Mouse (Mus musculus): ENCODE data around the gene Ntn5. TPM values are rescaled to one million over a fixed set of nuclear protein-coding genes. Genes with fewer than 3 reads are reported as not detected.

The Ntn5 gene
- total and polyA plus RNA-seq, 2 experiments from 2014 or later = 0.73 to 1.3 TPM

DNA sequence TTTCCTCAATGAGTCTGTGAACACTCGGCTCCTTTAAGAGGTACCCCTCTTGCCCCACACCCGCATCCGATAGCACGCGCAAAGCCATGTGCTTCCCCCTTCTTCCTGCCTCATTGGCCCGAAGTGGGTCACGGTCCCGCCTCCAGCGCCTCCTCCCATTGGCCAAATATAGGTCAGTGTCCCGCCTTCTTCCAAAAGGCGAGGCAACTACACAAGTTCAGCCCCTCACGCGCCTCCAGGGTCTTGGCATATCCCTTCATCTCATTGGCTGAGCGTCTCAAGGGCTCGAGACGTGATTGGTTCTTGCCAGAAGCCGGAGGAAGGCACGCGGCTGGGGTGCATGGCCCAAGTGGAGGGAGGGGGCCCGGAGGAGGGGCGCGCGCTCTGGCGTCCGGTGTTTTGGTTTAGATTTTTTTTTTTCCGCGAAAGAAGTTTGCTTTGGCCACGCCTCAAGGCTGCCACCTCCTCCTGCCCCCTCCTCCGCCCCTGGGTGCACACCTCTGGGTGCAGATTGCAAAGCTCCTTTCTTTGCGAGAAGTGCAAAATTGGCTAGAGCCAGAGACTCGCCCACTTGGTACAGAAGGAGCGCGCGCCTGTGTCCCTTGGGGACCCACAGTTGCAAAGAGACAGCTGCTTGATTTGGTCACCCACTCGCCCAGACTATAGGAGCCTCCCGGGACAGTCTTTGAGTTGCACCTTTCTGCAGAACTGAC is 21.1 kb downstream of the Ntn5 start, which contains the start of gene Dbp:
Gene Dbp (plus strand): TSS at position 359 of the 713 bp plus-strand sequence.
- Histone ChIP-seq H3K9me3 (ENCODE audit: low read length) (no peaks in the 10 kb centered on the region), H3K27ac (ENCODE audit: low read depth, low read length) (peak within 1 kb of the TSS; percentile 91), H3K9ac (replicated peaks; ENCODE audit: low read length, poor library complexity, severe bottlenecking) (peak within 1 kb of the TSS; percentile 71), H3K4me1 (ENCODE audit: insufficient read depth, low read length) (peaks cover 32% of the 10 kb centered on the region), H3K4me2 (ENCODE audit: low read depth, low read length, poor library complexity, severe bottlenecking) (peak within 1 kb of the TSS; percentile 81), H3K36me3 (ENCODE audit: insufficient read depth, low read length) (no peaks in the 10 kb centered on the region), H3K27me3 (ENCODE audit: insufficient read depth, low read length) (no peaks in the 10 kb centered on the region), H3K4me3 (ENCODE audit: low read depth, low read length) (peak within 1 kb of the TSS; percentile 61)
- ATAC-seq (ENCODE audit: low FRiP score) (peak; percentile 80), DNase-seq (ENCODE audit: low spot score) (peak; percentile 100)
- under 1% methylated on average over 36 of the region's 36 CpGs for WGBS
- TF ChIP-seq CTCF (IDR thresholded peaks at IDR 0.05) = no peak

DNA sequence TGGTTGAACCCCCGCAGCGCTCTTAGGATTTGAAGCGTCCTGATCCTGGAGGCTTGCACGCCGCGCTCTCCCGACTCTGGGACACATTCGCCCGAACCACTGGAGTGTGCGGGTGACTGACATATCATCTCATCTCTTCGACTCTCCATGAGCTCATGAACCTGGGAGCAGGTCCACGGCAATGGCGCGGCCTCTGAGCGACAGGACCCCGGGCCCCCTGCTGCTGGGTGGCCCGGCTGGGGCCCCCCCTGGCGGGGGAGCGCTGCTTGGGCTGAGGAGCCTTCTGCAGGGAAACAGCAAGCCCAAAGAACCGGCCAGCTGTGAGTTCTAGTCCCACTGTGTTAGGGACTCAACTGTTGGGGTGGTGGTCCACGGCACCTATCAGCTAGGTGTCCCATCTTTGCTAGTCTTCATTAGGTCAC is 21.6 kb downstream of the Ntn5 start:
- H3K27me3 ChIP-seq (ENCODE audit: insufficient read depth, low read length) = no peaks in the 10 kb centered on the region
- WGBS = under 1% methylated on average over 21 of the region's 21 CpGs
- peak overlapping the region; percentile 61 for H3K4me3 ChIP-seq (ENCODE audit: low read depth, low read length)
- peaks cover 33% of the 10 kb centered on the region for H3K4me1 ChIP-seq (ENCODE audit: insufficient read depth, low read length)
- H3K27ac ChIP-seq (ENCODE audit: low read depth, low read length) = peak overlapping the region; percentile 91
- H3K36me3 ChIP-seq (ENCODE audit: insufficient read depth, low read length) = peaks cover 2% of the 10 kb centered on the region
- TF ChIP-seq CTCF (IDR thresholded peaks at IDR 0.05) = no peak
- H3K9ac ChIP-seq (replicated peaks; ENCODE audit: low read length, poor library complexity, severe bottlenecking) = peak overlapping the region; percentile 71
- ATAC-seq (ENCODE audit: low FRiP score) (no peak), DNase-seq (ENCODE audit: low spot score) (no peak)
- H3K4me2 ChIP-seq (ENCODE audit: low read depth, low read length, poor library complexity, severe bottlenecking) = peak overlapping the region; percentile 81
- H3K9me3 ChIP-seq (ENCODE audit: low read length) = no peaks in the 10 kb centered on the region

DNA sequence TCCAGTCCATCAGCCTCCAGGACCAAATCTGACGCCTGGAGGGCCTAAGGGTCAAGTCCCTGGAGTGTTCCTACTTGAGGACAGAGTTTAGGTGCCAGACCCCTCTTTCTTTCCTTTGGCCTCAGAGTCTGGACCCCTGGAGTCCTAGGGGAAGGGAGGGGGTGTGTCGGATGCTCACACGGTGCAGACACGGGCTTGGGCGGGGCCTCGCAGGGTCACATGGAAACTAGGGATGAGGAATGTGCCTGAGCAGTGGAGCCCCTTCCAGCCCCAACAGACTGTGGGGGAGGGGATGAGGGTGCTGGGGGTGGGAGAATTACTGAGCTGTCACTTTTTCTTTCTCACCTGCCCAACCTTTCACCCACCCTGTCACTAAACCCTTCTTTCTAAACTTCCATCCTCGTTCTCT is 22.1 kb downstream of the Ntn5 start:
- peaks cover 33% of the 10 kb centered on the region for H3K4me1 ChIP-seq (ENCODE audit: insufficient read depth, low read length)
- no peak for ATAC-seq (ENCODE audit: low FRiP score)
- peak overlapping the region; percentile 61 for H3K4me3 ChIP-seq (ENCODE audit: low read depth, low read length)
- H3K36me3 ChIP-seq (ENCODE audit: insufficient read depth, low read length) = peaks cover 7% of the 10 kb centered on the region
- H3K27ac ChIP-seq (ENCODE audit: low read depth, low read length) = peak overlapping the region; percentile 91; the same call in 1 of the 2 replicates
- no peak for DNase-seq (ENCODE audit: low spot score)
- peak overlapping the region; percentile 71 for H3K9ac ChIP-seq (replicated peaks; ENCODE audit: low read length, poor library complexity, severe bottlenecking)
- WGBS = 1% methylated on average over 7 of the region's 7 CpGs
- no peaks in the 10 kb centered on the region for H3K27me3 ChIP-seq (ENCODE audit: insufficient read depth, low read length)
- H3K9me3 ChIP-seq (ENCODE audit: low read length) = no peaks in the 10 kb centered on the region
- peak overlapping the region; percentile 81 for H3K4me2 ChIP-seq (ENCODE audit: low read depth, low read length, poor library complexity, severe bottlenecking)
- TF ChIP-seq CTCF (IDR thresholded peaks at IDR 0.05) = no peak

DNA sequence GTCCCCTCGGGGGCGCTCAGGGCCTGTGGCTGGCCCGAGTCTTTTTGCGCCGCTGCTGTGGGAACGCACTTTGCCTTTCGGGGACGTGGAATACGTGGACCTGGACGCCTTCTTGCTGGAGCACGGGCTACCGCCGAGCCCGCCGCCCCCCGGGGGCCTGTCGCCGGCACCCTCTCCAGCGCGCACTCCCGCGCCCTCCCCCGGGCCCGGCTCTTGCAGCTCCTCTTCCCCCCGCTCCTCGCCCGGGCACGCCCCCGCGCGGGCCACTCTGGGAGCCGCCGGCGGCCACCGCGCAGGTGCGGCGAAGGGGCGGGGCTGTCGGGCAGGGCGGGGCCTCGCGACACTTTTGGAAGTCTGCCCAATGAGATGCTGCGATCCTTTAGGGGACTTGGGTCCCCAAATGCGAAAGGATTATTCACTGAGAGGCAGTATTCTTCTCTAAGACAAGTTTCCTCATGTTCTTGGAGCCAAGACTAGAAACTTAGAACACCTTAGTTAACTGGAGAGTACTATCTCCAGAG is 23.0 kb downstream of the Ntn5 start:
- DNase-seq (ENCODE audit: low spot score) = peak; percentile 83
- H3K36me3 ChIP-seq (ENCODE audit: insufficient read depth, low read length) = peaks cover 16% of the 10 kb centered on the region
- no peaks in the 10 kb centered on the region for H3K9me3 ChIP-seq (ENCODE audit: low read length)
- H3K4me2 ChIP-seq (ENCODE audit: low read depth, low read length, poor library complexity, severe bottlenecking) = peak overlapping the region; percentile 81
- peaks cover 30% of the 10 kb centered on the region for H3K4me1 ChIP-seq (ENCODE audit: insufficient read depth, low read length)
- peak overlapping the region; percentile 65 for H3K27ac ChIP-seq (ENCODE audit: low read depth, low read length)
- peak overlapping the region; percentile 71 for H3K9ac ChIP-seq (replicated peaks; ENCODE audit: low read length, poor library complexity, severe bottlenecking)
- 2% methylated on average over 19 of the region's 45 CpGs for WGBS
- H3K4me3 ChIP-seq (ENCODE audit: low read depth, low read length) = peak overlapping the region; percentile 61
- no peaks in the 10 kb centered on the region for H3K27me3 ChIP-seq (ENCODE audit: insufficient read depth, low read length)
- TF ChIP-seq CTCF (IDR thresholded peaks at IDR 0.05) = no peak; the same call in 1 of the 2 replicates
- ATAC-seq (ENCODE audit: low FRiP score) = no peak

DNA sequence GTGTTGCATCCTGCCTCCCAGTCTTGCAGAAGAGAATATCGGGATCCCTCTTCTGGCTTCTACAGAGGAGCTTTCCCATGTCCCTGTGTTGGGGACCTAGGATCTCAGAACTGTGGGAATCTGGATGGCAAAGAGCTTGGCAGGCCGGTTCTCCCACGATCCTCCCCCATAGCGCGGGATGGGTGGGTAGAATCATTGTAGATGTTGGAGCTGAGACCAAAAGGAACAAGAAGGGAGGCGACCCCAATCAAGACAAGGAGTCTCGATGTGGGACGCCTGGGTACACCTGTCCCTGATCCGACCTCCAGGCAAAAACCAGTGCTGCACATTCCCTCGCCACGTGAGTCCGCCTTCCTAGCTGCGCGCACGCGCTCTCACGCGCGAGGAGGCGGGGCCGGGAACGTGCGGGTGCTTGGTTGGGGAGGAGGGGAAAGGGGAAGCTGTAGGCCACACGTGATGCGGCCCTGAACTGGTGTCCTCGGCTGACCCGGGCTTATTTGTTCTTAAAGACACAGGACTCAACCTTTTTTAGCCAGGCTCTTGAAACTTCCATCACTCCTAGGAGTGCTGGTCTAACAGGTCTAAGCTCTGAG is 23.6 kb downstream of the Ntn5 start:
- Histone ChIP-seq H3K27me3 (ENCODE audit: insufficient read depth, low read length) (no peaks in the 10 kb centered on the region), H3K9ac (replicated peaks; ENCODE audit: low read length, poor library complexity, severe bottlenecking) (0 out of 2 replicates have a peak overlapping the region, but pooled peaks have one; percentile 8), H3K4me2 (ENCODE audit: low read depth, low read length, poor library complexity, severe bottlenecking) (peak overlapping the region; percentile 81), H3K27ac (ENCODE audit: low read depth, low read length) (peak overlapping the region; percentile 65), H3K4me1 (ENCODE audit: insufficient read depth, low read length) (peaks cover 30% of the 10 kb centered on the region), H3K36me3 (ENCODE audit: insufficient read depth, low read length) (peaks cover 23% of the 10 kb centered on the region), H3K9me3 (ENCODE audit: low read length) (no peaks in the 10 kb centered on the region), H3K4me3 (ENCODE audit: low read depth, low read length) (peak overlapping the region; percentile 61)
- no peak for TF ChIP-seq CTCF (IDR thresholded peaks at IDR 0.05)
- ATAC-seq (ENCODE audit: low FRiP score) = 0 out of 2 replicates have a peak, but pooled peaks have one; percentile 5
- DNase-seq (ENCODE audit: low spot score) = peak; percentile 91
- WGBS = under 1% methylated on average over 27 of the region's 27 CpGs
